Mouse (Mus musculus): ENCODE measurements at regions not wholly inside any gene's neighbourhood (a gene's known extent, or its start where the extent isn't known, plus 50 kb on each side); places are given as distances from the start of the nearest gene placed in this dataset.

- TF ChIP-seq CTCF (IDR thresholded peaks at IDR 0.05) (no peak), POLR2A (IDR thresholded peaks at IDR 0.05; ENCODE audit: insufficient read depth, low read depth, low read length) (no peak)
Measured at GRCm38 (mm10) chr3:52904028-52904427, 113.0 kb downstream of the Cog6 start.
